Mouse (Mus musculus) layer of hippocampus, adult 18-20 months (tissue): ENCODE measurements at regions not wholly inside any gene's neighbourhood (a gene's known extent, or its start where the extent isn't known, plus 50 kb on each side); places are given as distances from the start of the nearest gene placed in this dataset.

Source experiments
- DNase-seq, 2 experiments: peaks; one replicate each; pipeline ENCODE4 v3.0.0; 2022; ENCODE audit warnings: low spot score in 2 of 2

GRCm38 (mm10) chr8:116141363-116141762 lies 363.4 kb upstream of the Dynlrb2 start:
- DNase-seq = no peak

GRCm38 (mm10) chr8:116139934-116140333 lies 364.8 kb upstream of the Dynlrb2 start:
- DNase-seq = no peak

DNA sequence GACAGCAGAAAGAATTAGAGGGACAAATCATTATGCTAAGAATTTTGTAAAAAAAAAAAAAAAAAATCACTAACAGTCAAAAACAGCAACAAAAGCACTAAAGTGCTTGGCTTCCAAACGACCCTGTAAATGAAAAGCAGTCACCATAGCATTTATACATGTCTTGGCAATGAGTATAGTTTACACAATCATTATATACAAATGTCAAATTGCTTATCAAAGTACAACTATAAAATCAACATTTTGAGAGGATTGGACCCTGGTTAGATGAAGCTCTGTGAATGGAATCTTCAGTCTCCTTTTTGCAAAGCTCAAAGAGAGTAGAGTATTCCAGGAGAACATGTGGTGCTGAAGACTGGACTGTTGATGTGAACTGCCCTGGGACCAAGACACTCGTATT lies 367.0 kb upstream of the Dynlrb2 start:
- DNase-seq = no peak

GRCm38 (mm10) chr8:116133503-116133902 lies 371.3 kb upstream of the Dynlrb2 start:
- no peak for DNase-seq

- no peak for DNase-seq
These were observed 371.7 kb upstream of the Dynlrb2 start for GRCm38 (mm10) chr8:116133084-116133483.

GRCm38 (mm10) chr8:116120067-116120466 lies 384.7 kb upstream of the Dynlrb2 start:
- DNase-seq = no peak

- no peak for DNase-seq
These were observed 386.9 kb upstream of the Dynlrb2 start for GRCm38 (mm10) chr8:116117919-116118318.

DNA sequence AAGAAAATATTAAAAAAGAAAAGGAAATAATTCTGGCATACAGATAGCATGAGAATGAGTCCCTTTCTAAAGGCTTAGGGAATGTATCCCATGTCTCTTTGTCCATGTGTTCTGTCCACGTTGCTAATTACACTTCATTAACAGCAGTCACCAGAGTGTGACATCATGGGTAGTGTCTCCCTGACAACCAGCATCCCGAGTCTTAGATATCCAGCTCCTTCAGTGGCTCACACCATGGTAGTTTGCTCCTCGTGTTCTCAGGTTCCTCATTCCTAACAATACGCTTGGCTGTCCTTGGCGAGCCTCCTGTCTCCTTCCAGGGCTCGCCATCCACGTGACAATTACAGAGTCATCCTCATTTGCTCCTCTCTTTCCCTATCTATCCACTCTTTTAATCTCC lies 388.1 kb upstream of the Dynlrb2 start:
- DNase-seq = no peak

DNA sequence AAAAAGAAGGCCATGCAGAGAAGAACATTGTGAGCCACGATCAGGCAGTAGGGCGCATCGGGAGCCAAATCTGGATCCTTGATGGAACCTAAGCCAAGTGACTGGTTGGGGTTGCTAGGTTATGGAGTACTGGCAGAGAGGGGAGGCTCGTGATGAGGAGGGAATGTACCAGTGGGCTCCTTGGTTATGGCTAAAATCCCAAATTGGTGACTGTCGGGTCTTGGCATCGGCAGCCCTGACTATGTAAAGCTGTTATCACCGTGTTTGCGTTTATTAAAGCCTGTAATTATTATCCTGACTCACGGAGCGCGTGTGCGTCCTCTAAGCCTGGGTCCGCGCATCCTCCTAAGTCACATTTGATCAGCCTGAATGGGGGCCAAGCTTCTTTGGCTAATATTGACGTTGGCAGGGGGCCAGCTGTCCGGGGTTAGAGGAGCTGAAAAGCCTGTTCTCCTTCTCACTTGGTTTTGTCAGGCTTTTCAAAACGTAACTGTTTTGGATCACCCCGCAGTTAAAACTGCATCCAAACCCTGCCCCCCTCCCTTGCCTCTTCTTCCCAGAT lies 388.9 kb upstream of the Dynlrb2 start:
- DNase-seq = peak; percentile 28 to 69

- DNase-seq = peak in 1 of 2 experiments; percentile 16
These were observed 389.8 kb upstream of the Dynlrb2 start for GRCm38 (mm10) chr8:116114978-116115377.

- no peak for DNase-seq
These were observed 390.3 kb upstream of the Dynlrb2 start for GRCm38 (mm10) chr8:116114502-116114901.

GRCm38 (mm10) chr8:116111168-116111567 lies 393.6 kb upstream of the Dynlrb2 start:
- DNase-seq = peak; percentile 5 to 37

DNA sequence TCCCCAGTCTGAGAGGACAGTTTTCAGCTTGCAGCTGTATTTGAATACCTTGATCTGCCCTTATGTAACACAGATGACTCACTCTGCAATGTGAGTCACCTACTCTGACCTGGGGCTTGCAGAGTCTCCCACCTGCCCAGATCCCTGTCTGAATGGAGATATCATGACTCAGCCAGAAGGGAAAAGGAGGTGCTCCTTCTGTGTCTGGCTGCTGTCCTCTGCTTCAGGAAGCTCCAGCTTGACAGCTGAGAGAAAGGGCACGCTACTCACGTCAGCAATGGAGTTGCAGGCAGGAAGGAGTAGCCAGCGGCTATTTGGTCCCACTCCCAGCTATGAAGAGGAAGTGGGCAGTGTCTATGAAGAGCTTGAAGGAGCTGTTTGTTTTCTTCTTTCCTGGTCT lies 389.1 kb upstream of the Maf start:
- no peak for DNase-seq

- DNase-seq = no peak
These were observed 375.6 kb upstream of the Maf start for GRCm38 (mm10) chr8:116083156-116083555.

GRCm38 (mm10) chr8:116078849-116079407 lies 371.3 kb upstream of the Maf start:
- DNase-seq = no peak

DNA sequence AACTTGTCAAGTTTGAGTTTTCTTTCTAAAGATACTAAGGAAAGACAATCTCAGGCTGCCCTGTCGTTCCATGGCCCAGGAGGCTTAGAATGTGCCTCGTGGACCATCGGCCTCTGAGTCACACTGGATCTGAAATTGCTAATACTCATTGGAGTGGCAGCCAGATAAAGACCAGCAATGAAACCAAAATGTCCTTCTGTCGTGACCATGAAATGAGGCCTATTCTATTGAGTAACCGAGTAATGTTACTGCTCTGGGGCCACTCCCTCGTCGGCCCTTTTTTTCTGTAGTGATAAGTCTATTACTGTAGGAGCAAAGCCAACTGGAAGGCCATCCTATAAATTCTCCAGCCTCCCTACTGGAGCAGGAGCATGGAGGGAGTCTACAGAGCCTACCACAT lies 363.9 kb upstream of the Maf start:
- no peak for DNase-seq

GRCm38 (mm10) chr8:116069538-116069937 lies 361.9 kb upstream of the Maf start:
- no peak for DNase-seq

GRCm38 (mm10) chr8:116067978-116068375 lies 360.4 kb upstream of the Maf start:
- no peak for DNase-seq

GRCm38 (mm10) chr8:116067182-116067977 lies 359.8 kb upstream of the Maf start:
- DNase-seq = no peak

DNA sequence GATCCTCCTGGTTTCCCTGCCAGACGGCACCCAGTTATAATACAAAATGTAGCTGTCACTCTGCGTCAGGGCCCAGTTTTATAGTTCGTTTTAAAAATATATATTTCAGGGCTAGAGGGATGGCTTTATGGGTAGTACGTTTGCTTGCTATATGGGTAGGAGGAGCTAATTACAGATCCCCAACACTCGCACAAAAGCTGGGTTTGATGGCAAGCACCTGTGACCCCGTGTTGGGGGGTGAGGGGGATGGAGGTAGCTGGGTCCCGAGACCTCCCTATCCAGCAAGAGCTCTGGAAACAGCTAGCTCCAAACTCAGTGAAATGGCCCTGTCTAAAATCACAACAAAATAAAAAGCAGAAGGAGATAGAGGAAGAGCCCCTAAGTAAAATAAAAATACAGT lies 358.3 kb upstream of the Maf start:
- no peak for DNase-seq

DNA sequence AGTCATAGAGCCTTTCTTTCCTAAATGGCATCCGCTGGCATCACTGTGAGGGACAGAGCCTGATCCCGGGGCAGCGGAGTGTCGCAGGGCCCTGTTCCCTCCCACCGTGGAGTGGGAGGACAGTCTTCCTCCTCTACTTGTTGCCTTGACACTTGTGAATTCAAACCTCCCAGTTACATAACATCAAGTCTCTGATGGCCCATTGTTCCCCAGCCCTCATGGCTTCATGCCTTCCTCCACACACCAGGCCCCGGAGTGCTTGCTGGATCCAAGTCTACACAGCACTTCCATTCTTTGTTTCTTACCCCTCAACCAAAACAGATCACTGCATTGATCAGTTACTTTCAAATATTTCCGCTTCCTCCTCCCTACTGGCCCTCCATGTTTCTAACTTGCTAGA lies 357.7 kb upstream of the Maf start:
- peak in 1 of 2 experiments; percentile 9 for DNase-seq

DNA sequence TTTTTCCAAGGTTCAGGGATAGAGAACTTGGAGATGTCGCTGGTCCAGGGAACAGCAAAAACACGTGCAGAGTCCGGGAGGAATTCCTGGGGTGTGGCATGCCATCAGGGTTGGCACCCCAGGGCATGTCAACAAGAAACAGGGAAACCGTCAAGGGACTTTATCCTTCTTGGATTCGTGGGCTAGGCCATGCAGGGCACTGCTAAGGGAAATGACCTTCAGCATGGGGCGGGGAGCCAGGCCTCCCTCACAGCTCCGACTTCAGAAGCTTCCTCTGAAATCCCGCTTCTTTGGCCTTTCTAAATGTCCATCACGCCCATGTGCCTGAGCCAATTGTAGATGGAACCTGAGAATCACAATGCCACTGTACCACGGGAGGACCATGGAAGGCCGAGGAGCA lies 357.0 kb upstream of the Maf start:
- DNase-seq = no peak

DNA sequence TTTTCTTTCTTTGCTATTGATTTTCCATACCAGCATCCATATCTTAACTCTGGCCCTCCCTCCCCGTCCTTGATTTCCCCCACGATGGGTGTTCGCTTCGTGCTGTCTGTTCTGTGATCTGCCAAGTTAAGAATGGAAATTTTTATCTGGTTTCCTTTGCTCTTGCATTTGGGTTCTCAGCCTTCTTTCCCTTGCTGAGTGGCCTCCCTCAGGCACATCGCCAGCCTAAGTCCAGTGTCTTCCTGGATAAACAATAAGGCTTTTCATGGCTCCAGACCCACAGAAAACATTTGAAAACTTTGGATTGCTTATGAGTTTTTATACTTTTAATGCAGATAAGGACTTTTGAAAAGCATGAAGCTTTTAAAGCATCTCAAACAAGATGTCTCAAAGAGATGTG lies 355.9 kb upstream of the Maf start:
- DNase-seq = no peak
